Mouse (Mus musculus) ES-E14 (cell line): ENCODE measurements around the gene Rara. TPM values are rescaled to one million over a fixed set of nuclear protein-coding genes. Genes with fewer than 3 reads are reported as not detected.

ENCODE experiments used
- DNase-seq: peaks from one replicate; pipeline ENCODE4 v3.0.0-alpha.2; 2013; ENCODE audit warnings: low read depth, low spot score
- H3K27ac ChIP-seq: 2 replicates; pipeline ENCODE4 v1.5.1; 2012; ENCODE audit warnings: low read depth, mild to moderate bottlenecking, low read length, moderate library complexity, mixed read lengths; ENCODE audit not compliant: poor library complexity, insufficient read depth, severe bottlenecking
- H3K36me3 ChIP-seq: 2 replicates; pipeline ENCODE4 v1.6.1; 2012; ENCODE audit warnings: mild to moderate bottlenecking, low read length, moderate library complexity, mixed read lengths; ENCODE audit not compliant: control insufficient read depth, poor library complexity, insufficient read depth, severe bottlenecking
- H3K4me1 ChIP-seq, 2 experiments: fragments of 150-350 bp in 1 of 2; sonication (generic) in 1 of 2; 2 replicates each; pipeline ENCODE4 v1.6.1; 2012; ENCODE audit warnings: low read length in 2 of 2, mild to moderate bottlenecking in 1 of 2, mixed read lengths in 1 of 2; ENCODE audit not compliant: control insufficient read depth in 2 of 2, insufficient read depth in 2 of 2, poor library complexity in 1 of 2
- H3K4me3 ChIP-seq, 2 experiments: fragments of 150-350 bp in 1 of 2; sonication (generic) in 1 of 2; 2 replicates each; pipeline ENCODE4 v1.5.1; 2012; ENCODE audit warnings: low read length in 2 of 2, low read depth in 1 of 2, mild to moderate bottlenecking in 1 of 2, mixed read lengths in 1 of 2; ENCODE audit not compliant: insufficient read depth in 1 of 2, poor library complexity in 1 of 2, severe bottlenecking in 1 of 2
- H3K9ac ChIP-seq: 2 replicates; pipeline ENCODE4 v1.6.1; 2012; ENCODE audit warnings: low read depth, mild to moderate bottlenecking, low read length, mixed read lengths; ENCODE audit not compliant: poor library complexity, insufficient read depth, severe bottlenecking
- H3K9me3 ChIP-seq: fragments of 150-350 bp; sonication (generic); 2 replicates; pipeline ENCODE4 v1.6.1; 2012; ENCODE audit warnings: low read depth, mild to moderate bottlenecking, low read length; ENCODE audit not compliant: control insufficient read depth, insufficient read depth
- CHD2 ChIP-seq: IDR thresholded peaks from 2 replicates; pipeline ENCODE4 v1.6.1; 2014; ENCODE audit warnings: mild to moderate bottlenecking, low read depth, low read length, inconsistent platforms
- HCFC1 ChIP-seq: IDR thresholded peaks from 2 replicates; pipeline ENCODE4 v1.6.1; 2012; ENCODE audit warnings: low read length, inconsistent platforms, borderline replicate concordance; ENCODE audit not compliant: insufficient read depth
- MAFK ChIP-seq: IDR thresholded peaks from 2 replicates; pipeline ENCODE4 v1.6.1; 2014; ENCODE audit warnings: mild to moderate bottlenecking, low read depth, low read length, inconsistent platforms; ENCODE audit not compliant: insufficient read depth
- ZC3H11A ChIP-seq: IDR thresholded peaks from 2 replicates; pipeline ENCODE4 v1.6.1; 2012; ENCODE audit warnings: low read depth, mild to moderate bottlenecking, inconsistent platforms, low read length, borderline replicate concordance
- ZNF384 ChIP-seq: IDR thresholded peaks from 2 replicates; pipeline ENCODE4 v1.6.1; 2012; ENCODE audit warnings: low read depth, low read length, inconsistent platforms
- in situ Hi-C, 2 experiments: fragments of 600-800 bp; cut with MboI; formaldehyde crosslinking; loops; one replicate each; pipeline ENCODE4 v1.15.1; 2025; ENCODE audit warnings: low sequenced_read_pairs in 2 of 2, inconsistent platforms in 1 of 2; ENCODE audit not compliant: unreplicated experiment in 2 of 2
- total RNA-seq: library from RNA; depleted of rRNA; stranded (reverse); fragments of 300-350 nt; gene quantifications from 2 replicates; pipeline ENCODE4 v1.2.3, GENCODE M21; 2012

Rara gene
- total RNA-seq, 1 experiment, result 25.8 TPM

DNA sequence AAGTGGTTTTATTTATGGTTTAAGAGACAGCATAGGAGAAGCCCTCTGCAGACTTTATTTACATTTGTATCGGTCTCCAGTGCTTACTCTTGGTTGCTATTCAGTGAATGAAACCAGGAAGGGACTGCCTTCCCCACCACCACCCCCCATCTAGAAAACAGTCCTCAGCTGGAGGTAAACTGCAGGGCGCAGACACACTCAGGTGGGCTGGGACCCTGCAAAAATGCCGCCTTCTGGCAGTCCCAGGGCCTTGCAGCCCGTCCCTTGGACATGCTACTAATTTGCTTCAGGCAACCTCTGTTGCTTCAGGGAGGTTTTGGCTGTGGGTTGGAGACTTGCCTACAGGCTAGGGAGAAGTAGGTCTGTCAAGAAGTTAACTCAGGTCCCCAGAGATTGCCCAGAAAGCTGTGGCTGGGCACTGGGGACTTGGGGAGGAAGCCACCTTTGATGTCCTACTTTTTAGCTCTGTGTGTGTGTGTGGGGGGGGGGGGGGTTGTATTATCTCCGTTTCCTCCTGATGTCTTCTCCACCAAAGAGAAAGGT is 2.9 kb upstream of the Rara start:
- H3K4me3 ChIP-seq, result no peak overlapping the region
- in situ Hi-C loops, result loop anchor here in 1 of 2 experiments (5.0 kb wide), 1 partner anchor 48 kb away; no protein-coding TSS in a partner anchor

DNA sequence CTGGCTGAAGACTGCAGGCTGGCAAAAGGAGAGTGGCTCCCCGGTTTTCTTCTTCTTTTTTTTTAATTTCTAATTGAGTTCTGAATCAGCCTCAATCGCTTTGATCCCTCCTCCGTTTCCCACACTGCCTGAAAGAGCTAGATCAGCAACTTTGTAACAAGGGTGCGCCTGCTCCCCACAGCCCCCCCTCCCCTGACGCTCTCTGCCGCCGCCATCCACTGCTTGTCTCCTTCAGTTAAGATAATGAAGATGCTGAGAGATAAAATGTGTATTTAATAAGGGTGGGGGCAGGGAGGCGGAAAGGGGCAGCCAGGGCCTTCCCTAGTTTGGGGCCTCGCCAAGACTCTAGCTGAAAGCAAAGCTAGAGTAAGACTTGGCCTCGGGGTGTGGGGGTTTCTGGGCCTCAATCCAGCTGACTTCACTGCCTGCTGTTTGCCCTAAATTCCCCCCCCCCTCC is 2.3 kb upstream of the Rara start:
- no peaks in the 10 kb centered on the region for H3K9me3 ChIP-seq
- no peak for TF ChIP-seq ZNF384
- TF ChIP-seq CHD2, result no peak
- no peak for TF ChIP-seq ZC3H11A
- TF ChIP-seq MAFK, result peak; percentile 84
- no peak for TF ChIP-seq HCFC1
- DNase-seq, result no peak
- H3K36me3 ChIP-seq, result peaks cover 19% of the 10 kb centered on the region
- in situ Hi-C loops, result loop anchor here in 1 of 2 experiments (5.0 kb wide), 1 partner anchor 47 kb away; no protein-coding TSS in a partner anchor
- H3K9ac ChIP-seq, result peak overlapping the region; percentile 7; the same call in 1 of the 2 replicates
- 0 out of 4 replicates have a peak overlapping the region, but pooled peaks of 1 of the 2 experiments have one; percentile 20 for H3K4me3 ChIP-seq
- peaks cover 11 to 45% of the 10 kb centered on the region in 2 experiments for H3K4me1 ChIP-seq
- peak overlapping the region; percentile 52; the same call in 1 of the 2 replicates for H3K27ac ChIP-seq

More for the DNA sequence above, 2.9 kb upstream of the Rara start:
- no peak for DNase-seq
- Histone ChIP-seq H3K9me3 (no peaks in the 10 kb centered on the region), H3K4me1 (peaks cover 11 to 44% of the 10 kb centered on the region in 2 experiments), H3K9ac (peak overlapping the region; percentile 7; the same call in 1 of the 2 replicates), H3K27ac (no peak overlapping the region; the same call in 1 of the 2 replicates), H3K36me3 (peaks cover 22% of the 10 kb centered on the region)
- TF ChIP-seq HCFC1, result no peak
- no peak for TF ChIP-seq MAFK
- no peak for TF ChIP-seq CHD2
- TF ChIP-seq ZNF384, result no peak
- no peak for TF ChIP-seq ZC3H11A

DNA sequence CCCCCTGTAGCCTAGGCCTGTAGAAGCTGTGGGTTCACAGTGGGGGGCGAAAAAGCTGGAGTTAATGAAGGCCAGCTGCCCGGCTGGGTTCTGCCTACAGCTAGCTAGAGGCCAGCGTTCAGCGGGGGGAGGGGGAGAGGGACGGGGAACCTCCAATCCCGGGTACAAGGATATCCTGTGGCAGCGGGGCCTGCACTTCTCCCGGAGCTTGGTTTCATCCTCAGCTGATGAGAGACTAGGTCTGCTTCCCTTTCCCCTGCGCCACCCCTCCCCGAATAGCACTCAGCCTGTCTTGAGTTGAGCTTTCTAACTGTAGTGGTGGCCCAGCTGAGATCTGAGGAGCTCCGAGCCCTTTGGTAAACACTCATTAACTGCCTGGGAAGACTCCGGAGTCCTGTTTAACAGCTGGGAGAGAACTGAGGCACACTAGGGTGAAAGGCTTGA is 1.7 kb upstream of the Rara start:
- Histone ChIP-seq H3K4me3 (peak overlapping the region in 1 of 2 experiments; percentile 29; a peak in 2 of 4 replicates), H3K9ac (no peak overlapping the region; the same call in 1 of the 2 replicates), H3K36me3 (peaks cover 14% of the 10 kb centered on the region), H3K9me3 (no peaks in the 10 kb centered on the region), H3K4me1 (peaks cover 11 to 46% of the 10 kb centered on the region in 2 experiments), H3K27ac (peak overlapping the region; percentile 52; the same call in 1 of the 2 replicates)
- in situ Hi-C loops, result loop anchor here in 1 of 2 experiments (5.0 kb wide), 1 partner anchor 46 kb away; no protein-coding TSS in a partner anchor
- no peak for DNase-seq
- TF ChIP-seq ZNF384, result no peak
- no peak for TF ChIP-seq MAFK
- TF ChIP-seq ZC3H11A, result no peak
- TF ChIP-seq HCFC1, result no peak
- no peak for TF ChIP-seq CHD2

GRCm38 (mm10) chr11:98926553-98926952 is 1.1 kb upstream of the Rara start:
- H3K9ac ChIP-seq, result peak overlapping the region; percentile 29; the same call in 1 of the 2 replicates

More at GRCm38 (mm10) chr11:98926553-98926952, 1.1 kb upstream of the Rara start:
- in situ Hi-C loops, result loop anchor here in 1 of 2 experiments (5.0 kb wide), 1 partner anchor 46 kb away; no protein-coding TSS in a partner anchor
- H3K36me3 ChIP-seq, result peaks cover 10% of the 10 kb centered on the region
- DNase-seq, result no peak
- peak overlapping the region; percentile 11; the same call in 1 of the 2 replicates for H3K27ac ChIP-seq
- peaks cover 13 to 46% of the 10 kb centered on the region in 2 experiments for H3K4me1 ChIP-seq
- peak overlapping the region in 1 of 2 experiments; percentile 29; a peak in 1 of 4 replicates for H3K4me3 ChIP-seq
- no peak for TF ChIP-seq HCFC1
- no peak for TF ChIP-seq ZC3H11A
- no peak for TF ChIP-seq MAFK
- no peak for TF ChIP-seq CHD2
- no peak for TF ChIP-seq ZNF384
- no peaks in the 10 kb centered on the region for H3K9me3 ChIP-seq
